Mouse (Mus musculus): ENCODE results near the gene Slc35c1.
A peak's percentile ranks its signal among the peaks of the same experiment; 100 is the strongest.

The Slc35c1 gene

DNA sequence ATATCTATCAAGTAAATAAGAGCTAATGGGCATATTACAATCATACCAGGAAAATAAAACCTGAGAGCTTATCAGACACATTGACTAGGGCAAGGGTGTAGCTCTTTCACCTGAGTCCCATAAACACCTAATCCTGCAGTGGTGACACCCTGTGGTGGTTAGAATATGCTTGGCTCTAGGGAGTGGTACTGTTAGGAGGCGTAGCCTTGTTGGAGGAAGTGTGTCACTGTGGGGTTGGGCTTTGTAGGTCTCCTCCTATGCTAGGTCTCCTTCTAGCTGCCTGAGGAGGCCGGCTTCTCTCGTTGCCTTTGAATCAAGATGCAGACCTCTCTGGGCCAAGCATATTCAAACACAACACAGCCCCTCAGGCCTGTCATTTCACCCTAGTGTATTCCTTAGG lies 14.6 kb upstream of the Slc35c1 start:
- no peak for DNase-seq

DNA sequence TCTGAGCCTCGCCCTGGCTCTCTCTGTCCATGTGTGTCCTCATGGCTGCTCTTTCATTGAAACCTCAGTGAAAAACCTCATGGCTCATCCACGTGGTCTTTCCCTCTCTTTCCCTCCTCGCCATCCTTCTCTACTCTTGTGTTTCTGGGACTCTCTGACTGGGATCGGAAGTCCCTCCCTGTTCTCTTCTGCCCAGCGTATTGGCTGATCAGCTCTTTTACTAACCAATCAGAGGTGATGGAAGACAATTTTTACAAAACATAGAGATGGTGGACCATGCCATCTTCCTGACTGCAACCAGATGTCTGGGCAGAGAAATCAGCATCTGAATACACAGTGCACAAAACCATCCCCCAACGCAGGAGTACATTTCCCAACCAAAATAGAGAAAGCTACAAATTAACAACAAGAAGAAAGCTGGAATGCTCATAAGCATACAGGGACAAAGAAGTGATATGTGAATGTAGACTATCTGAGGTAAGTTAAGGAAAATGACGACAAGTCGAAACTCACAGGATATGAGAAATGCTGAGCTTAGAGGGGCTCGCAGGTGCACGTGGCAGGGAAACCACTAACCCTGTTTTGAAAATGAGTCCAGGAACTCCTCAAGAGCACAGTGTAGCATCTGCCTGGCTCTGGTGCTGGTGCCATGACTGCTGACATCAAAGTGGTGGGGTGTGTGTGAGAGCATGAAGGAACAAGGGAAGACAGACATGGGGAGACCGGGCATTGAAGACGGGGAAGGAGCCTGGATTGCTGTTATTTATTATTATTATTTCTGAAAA lies 11.7 kb upstream of the Slc35c1 start:
- DNase-seq, result no peak

DNA sequence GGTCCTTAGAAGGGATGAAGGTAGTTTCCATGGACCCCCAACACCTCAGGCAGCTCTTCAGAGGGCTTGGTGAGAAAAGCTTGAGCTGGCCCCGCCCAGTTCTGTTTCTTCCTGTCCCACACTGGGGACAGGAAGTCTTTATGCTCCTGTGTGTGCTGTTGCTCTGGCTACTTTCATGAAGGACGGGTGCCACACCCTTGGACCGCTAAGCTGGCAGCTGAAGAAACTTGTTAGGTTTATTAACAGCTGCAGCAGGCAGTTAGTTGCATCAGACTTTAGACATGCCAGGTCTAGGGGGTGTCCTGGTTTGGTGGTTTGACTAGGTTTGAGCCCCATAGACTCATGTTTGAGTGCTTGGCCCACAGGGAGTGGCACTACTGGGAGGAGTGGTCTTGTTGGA lies 4.4 kb upstream of the Slc35c1 start:
- DNase-seq, result no peak

DNA sequence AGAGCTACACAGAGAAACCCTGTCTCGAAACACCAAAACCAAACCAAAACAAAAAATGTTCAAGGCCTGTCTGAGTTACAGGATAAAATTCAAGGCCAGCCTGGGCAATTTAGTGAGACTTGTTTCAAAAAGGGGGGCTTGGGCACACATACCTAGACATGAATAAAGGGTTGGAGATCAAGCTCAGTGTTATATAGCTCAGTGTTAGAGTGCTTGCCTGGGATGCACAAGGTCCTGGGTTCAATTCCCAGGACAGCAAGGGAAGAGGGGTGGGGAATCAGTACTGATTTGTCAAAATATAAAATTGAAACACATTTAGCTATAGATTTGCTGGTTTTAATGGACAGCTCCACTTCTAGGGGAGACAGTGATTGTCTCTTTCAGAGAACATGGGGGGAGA lies 877 bp upstream of the Slc35c1 start:
- peak; percentile 26 for DNase-seq

DNA sequence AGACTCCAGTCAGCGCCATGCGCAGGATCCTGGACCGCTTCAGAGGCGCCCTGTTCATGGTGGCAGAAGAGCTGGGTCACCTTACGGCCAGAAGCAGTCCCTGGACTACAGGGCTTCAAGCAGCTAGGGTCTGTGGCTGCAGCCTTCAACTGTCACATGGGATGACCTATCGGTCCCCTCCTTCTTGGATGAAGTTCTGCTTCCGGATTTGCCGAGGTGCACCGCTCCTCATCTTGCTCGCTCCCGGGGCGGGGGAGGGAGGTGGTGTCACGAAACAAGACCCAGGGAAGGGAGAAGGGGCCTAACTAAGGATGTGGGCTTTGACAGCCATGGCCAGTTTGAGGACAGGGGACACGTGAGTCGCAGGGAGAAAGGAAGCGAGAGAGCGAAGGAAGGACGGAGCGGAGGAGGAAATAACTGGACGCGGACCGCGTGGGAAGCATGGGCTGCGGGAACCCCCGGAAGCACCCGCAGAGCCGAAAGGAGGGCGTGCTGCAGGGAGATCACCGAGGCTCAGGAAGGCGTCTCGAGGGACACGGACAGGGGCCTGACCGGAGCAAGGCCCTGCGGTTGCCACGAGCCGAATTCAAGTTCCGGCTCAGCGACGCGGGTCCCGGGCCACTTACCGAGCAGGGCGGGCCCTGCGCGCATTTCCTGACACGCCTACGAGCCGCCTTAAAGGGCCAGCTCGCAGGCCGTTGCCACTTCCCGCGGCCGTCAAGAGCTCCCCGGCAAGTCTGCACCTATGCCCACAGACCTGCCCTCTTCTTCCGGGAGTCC lies 1.0 kb downstream of the Slc35c1 start:
- DNase-seq, result peak; percentile 78

DNA sequence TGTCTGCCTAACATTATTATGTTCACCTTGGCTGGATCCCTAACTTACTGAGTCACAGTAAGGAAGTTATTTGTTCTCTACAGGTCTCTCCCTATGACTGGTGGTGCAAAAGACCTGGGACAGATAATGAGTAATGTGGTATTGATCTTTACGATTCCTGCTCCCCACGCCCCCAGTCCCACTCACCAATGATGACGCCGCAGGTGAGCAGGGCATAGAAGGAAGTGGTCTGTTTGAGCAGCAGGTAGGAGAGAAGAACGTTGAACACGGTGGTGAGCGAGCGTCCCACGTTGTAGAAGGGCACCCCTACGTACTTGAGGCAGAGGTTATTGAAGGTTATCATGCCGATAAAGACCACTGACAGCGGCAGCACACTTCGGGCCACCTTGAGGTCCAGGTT lies 1.9 kb downstream of the Slc35c1 start:
- DNase-seq, result no peak

DNA sequence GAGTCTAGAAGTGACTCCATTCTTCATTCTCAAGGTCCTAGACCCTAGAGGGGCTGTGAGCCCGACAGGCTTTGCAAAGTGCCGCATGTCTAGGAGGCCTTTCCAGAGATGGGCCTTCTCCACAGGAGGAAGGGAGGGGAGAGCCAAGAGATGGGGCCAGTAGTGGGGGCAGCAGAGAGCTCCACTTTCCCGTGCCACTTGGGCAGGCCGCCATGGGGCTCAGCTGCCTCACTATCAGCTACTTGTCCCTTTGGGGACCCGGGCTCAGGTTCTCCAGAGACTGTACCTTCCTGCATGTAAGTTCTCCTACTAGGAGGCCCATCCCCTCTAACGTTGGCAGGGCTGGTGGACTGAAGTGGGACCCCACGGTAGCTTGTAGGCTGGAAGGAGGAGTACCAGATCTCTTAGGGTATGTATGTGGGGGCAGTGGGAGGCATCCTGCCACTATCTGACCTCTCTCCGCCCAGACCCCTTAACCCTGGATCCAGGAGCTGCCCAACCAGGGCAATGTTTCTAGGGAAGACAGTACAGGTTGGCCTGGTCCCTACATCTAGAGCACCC lies 3.3 kb downstream of the Slc35c1 start:
- peak; percentile 37 for DNase-seq

DNA sequence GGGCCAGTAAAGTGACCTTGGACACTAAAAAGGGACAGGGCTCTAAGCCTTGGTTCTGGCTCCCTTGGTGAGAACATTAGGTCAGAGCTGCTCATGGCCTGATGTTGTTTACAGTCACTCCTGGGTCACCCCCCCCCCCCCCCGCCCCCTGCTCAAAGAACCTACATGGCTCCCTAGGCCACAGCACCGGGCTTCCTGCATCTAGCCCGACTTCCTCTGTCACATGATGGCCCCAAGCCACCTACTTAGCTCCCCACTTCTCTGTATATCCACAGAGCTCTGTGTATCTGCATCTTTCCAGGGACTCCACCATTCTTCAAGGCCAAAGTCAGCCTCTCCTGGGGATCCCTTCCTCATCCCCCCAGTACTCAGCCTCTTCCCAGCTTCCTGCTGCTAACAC lies 4.6 kb downstream of the Slc35c1 start:
- no peak for DNase-seq

DNA sequence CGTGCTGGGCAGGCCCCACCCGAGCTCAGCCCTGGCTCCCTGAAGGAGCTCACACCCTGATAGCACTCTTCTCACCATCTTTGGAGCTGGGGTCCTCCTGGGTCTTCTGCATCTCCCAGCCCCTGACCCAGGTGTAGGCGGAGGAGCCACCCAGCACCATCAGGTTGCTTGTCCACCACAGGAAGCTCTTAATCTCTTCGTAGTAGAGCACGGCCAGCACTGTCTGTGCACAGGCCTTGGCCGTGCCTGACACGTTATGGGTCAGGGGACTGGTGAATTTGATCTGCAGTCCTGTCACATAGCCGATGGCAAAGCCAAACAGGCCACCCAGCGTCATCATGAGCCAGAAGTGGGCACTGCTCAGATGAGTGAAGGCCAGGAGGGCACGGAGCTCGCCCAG lies 6.2 kb downstream of the Slc35c1 start:
- no peak for DNase-seq

DNA sequence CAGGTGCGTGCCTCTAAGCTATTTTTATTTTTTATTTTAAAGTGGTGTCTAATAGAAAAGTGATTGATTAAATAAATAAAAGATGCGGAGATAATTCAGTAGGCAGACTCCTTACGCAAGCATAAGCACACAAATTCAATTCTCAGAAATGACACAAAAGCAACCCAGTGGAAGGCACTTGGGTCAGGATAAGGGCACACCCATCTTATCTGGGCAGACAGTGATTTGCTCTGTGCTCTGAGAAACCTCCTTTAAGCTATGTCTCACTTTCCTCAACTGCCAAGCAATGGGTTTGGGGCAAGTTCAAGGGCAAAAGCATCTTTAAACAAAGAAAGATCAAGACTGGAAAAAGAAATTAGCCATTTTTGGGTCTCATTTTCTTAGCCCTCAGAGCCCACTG lies 9.2 kb downstream of the Slc35c1 start:
- no peak for DNase-seq

DNA sequence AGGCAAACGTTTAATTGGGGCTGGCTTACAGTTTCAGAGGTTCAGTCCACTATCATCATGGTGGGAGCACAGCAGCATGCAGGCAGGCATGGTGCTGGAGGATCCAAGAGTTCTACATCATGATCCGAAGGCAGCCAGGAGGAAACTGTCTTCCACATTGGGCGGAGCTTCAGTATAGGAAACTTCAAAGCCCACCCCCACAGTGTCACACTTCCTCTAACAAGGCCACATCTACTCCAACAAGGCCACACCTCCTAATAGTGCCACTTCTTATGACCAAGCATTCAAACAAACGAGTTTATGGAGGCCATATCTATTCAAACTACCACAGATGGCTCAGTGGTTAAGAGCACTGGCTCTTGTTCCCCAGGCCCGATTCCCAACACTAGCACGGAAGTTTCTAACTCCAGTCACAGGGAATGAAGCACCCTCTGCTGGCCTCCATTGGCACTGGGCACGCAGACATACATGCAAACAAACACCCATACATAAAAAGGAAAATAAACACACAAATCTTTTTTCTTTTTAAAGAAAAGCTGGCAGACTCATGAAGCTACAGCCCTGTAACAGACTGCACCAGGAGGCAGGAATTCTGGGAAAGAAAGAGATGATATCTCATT lies 13.1 kb downstream of the Slc35c1 start:
- peak; percentile 16 for DNase-seq

DNA sequence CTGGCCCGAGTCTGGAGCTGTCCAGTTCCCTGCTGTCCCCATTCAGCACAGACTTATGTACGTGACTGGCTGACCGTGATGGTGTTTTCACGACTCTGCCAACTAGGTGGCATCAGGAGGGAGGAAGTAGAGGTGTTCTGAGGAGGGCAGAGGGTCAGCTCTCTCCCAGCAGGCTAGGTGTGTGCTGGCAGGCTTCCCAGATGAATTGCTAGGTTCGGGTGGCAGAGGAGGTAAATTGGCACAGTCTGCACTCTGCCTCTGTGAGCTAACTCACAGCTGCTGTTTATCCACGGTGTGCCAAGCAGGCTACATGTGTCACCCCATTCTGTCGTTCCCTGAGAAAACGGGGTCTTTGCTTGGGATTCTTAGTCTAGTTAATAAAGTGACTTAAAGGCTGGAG lies 13.7 kb downstream of the Slc35c1 start:
- DNase-seq, result peak; percentile 38

DNA sequence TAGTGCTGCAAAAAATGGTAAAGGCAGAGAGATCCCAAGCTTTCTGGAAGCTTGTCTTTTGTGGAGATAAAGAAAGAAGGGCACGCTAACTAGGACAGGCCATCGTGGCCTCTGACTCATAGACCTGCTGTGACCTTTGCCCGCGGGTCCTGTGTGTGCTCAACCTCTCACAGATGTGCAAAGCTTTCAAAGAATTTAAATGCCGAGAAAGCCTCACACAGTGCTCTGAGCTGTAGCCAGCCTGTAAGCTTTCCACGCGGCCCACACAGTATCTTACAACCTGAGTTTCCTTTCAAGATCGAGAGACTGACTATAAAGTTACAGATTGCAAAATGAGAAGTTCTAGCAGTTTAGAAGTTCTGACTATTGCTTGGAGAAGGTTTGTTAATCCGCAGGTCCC lies 14.4 kb downstream of the Slc35c1 start:
- no peak for DNase-seq

DNA sequence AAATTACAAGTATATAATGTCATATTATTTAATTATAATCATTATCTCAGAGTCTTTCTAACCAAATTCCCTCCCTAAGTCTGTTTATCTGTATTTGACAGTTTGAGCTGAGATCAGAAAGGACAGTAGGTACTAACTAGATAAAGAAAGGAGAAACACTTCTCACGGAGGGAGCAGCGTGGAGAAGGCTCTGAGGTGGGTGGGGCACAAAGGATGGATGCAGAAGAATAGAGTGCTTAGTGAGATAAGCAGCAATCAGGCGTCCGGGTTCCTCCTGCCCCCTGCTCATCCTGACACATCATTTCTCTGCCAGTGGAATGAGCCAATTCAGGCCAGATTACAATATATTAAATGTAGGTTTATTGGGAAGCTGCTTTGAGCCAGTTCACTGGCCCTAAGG lies 16.0 kb downstream of the Slc35c1 start:
- no peak for DNase-seq

DNA sequence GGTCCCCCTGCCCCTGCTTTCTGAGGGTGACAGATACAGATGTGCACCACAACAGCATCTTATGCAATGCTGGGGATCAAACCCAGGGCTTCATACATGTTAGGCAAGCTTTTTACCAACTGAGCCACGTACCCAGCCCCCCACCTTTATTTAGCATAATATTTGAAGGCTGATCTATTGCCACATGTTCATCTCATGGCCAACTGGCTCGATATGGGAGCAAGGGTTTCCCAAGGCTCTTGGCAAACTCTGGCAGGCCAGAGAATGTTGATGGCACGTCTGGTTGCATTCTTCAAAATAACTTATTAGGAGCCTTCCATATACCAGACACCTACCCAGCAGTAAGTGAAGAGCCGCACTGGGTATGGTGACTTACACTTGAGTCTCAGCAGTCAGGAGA lies 17.0 kb downstream of the Slc35c1 start:
- DNase-seq, result no peak

DNA sequence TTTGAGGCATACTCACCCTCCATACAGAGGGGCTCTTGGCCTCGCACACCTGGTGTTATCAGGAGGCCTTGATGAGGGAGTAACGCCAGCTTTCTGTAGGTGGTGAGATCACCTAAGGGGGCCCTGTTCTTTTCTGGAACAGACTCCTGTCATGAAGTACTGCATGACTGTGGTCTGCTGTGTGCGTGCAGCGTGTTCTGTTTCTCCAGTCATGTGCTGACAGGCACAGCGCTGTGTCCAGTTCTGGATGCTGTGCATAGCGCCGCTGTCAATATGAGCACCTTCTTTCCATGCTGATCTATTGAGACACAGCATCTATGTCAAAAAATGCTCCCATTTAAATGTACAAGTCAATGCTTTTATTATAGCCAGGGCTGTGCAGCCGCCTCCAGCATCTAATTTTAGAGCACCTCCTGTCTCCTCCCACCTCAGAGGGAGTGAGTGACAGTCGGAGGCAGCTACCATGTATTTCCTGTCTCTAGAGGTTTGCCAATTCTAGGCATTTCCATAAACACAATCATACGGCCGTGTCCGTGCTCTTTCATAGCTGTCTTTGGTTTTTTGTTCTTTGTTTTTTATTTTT lies 17.8 kb downstream of the Slc35c1 start:
- DNase-seq, result no peak

DNA sequence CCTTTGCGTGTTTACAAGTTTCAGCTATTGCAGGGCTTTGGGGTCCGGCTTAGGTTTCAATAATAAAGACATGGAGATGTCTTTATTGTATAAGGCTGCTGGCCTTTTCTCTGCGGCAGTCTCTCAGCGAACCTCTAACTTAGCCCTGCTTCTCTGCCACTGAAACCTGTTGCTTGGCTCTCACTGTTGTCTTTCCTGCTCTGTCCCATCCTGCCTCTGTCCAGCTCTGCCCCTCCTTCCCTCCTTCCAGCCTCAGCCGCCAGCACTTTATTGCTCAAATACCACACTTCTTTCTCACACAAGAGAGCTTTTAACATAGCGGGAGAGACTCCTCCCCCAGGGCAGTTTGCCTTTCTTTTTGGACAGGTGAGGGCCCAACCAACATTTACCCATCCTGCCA lies 19.9 kb downstream of the Slc35c1 start:
- DNase-seq, result no peak

DNA sequence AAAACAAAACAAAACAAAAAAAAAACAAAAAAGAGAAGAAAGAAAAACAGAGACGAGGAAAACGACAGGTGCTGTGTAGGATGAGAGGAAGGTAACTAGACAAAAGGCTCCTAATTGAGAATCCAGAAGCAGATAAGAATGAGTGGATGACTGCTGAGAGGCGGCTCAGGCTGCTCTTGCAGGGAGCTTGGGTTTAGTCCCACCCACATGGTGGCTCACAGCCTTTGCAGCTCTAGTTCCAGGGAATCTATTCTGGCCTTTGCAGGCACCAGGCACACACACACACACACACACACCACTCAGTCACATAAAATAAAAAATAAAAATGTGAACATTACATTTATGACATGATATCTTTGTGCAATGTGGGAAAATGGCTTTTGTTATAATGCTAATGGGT lies 21.8 kb downstream of the Slc35c1 start:
- no peak for DNase-seq

DNA sequence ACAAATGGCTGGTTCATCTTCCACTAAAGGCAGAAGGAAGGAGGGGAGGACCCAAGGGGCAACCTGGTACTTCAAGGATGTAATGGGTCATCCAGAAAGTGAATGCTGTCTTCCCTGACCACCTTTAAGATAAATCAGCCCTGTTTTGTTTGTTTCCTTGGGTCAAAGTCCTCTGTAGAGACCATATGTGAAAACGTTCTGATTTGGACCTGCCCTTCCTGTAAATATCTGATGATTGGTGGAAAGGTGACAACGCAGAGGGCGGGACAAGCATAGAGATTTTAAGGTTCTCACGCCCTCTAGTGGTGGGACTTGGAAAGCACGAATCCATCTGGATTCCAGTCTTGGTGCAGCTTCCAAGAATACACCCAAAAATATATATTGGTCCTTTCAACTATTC lies 22.5 kb downstream of the Slc35c1 start:
- DNase-seq, result peak; percentile 95

DNA sequence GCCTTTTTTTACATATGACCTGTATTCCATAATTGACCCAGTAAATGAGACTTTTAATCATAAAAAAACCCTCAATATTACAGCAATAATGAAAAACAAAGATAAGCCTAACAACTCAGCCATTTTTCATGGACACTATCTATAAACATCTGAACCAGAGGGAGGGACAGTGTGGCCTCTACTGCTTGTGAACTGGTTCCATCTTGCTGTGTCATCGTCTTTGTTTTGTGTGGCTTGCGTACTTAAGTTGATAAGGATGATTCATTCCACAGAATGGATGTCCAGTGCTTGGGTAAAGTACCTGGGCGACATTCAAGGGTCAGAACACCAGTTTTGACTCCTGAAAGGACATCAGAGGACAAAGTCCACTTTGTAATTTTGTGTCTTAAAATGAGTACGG lies 23.0 kb downstream of the Slc35c1 start:
- no peak for DNase-seq

DNA sequence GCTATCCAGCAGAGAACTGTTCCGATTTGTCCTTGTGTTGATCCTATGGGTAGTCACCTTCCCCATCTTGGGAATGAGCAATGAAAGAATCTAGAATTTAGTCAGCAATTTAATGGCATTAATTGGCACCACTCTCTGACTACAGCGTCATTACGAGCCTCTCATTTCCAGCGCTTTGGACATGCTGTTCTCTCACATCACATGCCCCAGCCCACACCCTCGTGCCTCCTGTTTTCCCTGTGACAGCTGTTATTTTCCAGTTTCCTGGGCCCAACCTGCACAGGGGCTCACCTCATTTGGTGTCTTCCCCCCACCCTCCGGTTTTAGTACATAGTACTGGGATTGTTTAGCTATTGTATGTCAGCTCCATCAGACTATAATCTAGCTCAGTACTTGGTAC lies 25.3 kb downstream of the Slc35c1 start:
- DNase-seq, result peak; percentile 63

DNA sequence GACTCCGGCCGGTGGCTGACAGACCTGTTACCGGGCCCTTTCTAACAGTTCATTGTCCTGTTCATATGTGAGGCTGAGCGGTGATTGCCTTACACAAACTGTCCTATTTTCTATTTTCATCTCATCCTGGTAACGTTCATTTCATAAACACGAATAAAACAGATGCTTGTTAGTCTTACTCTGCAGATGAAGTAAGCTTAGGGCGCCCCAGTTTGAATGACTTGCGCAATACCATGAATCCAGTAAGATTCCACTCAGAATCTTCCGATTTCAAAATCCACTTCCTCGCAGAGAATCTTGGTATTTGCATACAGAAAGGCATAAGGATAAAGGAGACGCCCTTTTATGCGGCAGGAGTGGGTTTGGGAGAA lies 26.0 kb downstream of the Slc35c1 start:
- no peak for DNase-seq

DNA sequence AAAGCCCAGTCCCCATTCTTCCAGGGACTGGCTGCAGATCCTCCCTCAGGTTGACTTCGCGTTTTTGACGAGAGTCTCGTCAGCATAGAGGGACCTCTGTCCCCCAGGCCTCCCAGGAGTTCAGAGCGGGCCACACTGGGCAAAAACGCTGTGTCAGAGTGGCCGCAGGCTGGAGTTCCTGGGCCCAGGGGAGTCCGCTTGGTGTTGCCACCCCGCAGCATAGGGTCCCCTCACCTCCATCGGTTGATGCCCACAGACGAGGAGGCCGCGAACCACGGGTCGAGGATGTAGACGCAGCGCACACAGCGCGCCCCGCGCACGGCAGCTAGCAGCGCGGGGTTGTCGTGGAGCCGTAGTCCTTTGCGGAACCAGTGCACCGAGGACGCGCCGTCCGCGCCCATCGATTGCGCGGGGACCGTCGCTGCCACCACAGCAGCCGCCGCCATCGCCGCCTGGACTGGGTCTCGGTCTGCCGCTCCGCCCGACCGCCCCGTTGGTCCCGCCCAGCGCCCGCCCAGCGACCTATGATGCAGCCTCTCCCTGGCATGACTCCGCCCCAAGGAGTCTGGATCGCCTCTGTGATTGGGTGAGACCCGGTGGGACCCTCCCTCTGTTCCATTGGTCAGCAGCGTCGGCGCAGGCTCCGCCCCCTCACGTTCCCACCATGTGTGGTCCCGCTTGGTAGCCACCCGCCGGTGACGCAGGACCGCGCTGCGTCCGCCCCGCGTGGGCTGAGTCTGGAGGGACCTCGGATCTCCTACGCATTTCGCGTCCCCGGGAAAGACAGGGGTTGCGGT lies 26.6 kb downstream of the Slc35c1 start, which contains the start of gene Cry2:
Gene Cry2, minus strand, starts transcription at position 466 of the 797 bp plus-strand sequence.
- DNase-seq, result peak; percentile 99

Measured in cerebellum, adult 9-10 months (tissue).